In the genomic region with DNA sequence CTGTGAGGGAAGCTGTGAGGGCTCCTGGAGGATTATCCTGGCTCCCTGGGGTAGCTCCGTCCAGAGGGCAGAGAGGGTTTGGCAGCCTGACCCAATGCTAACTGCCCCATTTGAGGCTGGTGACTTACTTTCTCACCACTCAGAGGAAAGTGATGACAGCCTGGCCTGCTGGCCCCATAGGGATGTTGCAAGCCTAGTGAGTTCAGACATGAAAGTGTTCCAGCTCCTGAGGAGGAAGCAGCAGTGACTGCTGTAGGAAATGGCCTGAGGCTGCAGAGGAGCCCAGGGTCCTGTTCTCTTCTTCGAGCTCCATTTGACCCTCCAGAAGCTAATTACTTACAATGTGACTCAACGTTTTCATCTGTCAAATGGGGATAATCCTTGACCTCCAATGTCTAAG, we compare ENCODE assay signal across 14 mouse cellular contexts.
DNase-seq lines count a peak whose midpoint lies in the region; ATAC-seq lines count a peak whose summit lies in the region.
"Had no signal": no experiment of that assay in that cellular context is flagged by ENCODE, and none has a peak within 500 bp of the region (broad histone marks: within the 10 kb centered on the region; RNA-seq: fewer than 3 reads in every experiment).

No protein-coding gene starts in this region.

- H3K9me3 ChIP-seq in liver, embryonic 11.5 days (ENCODE audit: control insufficient read depth, low read length), result no peaks in the 10 kb centered on the region
- H3K9me3 ChIP-seq in liver, embryonic 16.5 days (replicated peaks; ENCODE audit: control insufficient read depth, low read length), result no peaks in the 10 kb centered on the region
- H3K9me3 ChIP-seq: heart, embryonic 12.5 days; midbrain, embryonic 12.5 days had no signal

- intact Hi-C loops in gastrocnemius, postnatal 36 days (cut with DNase I), result no loop called here

- peak; percentile 72 for DNase-seq in adrenal gland, adult 2 months
- no peak for DNase-seq in adrenal gland, adult 18-20 months (ENCODE audit: low spot score in 2 of 2)
- DNase-seq in liver, result peak; percentile 19
- no peak for DNase-seq in liver, embryonic 11.5 days (ENCODE audit: low spot score)
- peak; percentile 39 for DNase-seq in skeletal muscle tissue, adult 2 months (ENCODE audit: low read depth, low spot score)
- DNase-seq in gastrocnemius, postnatal 36 days, result no peak
- no peak for DNase-seq in embryo, embryonic 10 days (ENCODE audit: low spot score)
- DNase-seq: kidney, postnatal 4 days; left cerebral cortex, postnatal 4 days had no signal

- H3K36me3 ChIP-seq in liver, embryonic 11.5 days (ENCODE audit: control insufficient read depth, insufficient read depth, low read length), result no peaks in the 10 kb centered on the region; the same call in 1 of the 2 replicates
- 0 out of 2 replicates have a peak, but pooled peaks cover 2% of the 10 kb centered on the region for H3K36me3 ChIP-seq in liver, embryonic 16.5 days (ENCODE audit: control insufficient read depth, insufficient read depth)

- H3K27ac ChIP-seq in liver, embryonic 11.5 days (ENCODE audit: low read depth, low read length), result no peak overlapping the region
- peak overlapping the region; percentile 87 for H3K27ac ChIP-seq in liver, embryonic 16.5 days (ENCODE audit: low read length)
- H3K27ac ChIP-seq: midbrain, embryonic 12.5 days had no signal

- H3K9ac ChIP-seq in liver, embryonic 11.5 days (ENCODE audit: low read depth, low read length), result no peak overlapping the region
- H3K9ac ChIP-seq in liver, embryonic 16.5 days (ENCODE audit: low read depth, low read length), result no peak overlapping the region
- H3K9ac ChIP-seq: heart, embryonic 12.5 days; midbrain, embryonic 12.5 days had no signal

- no peaks in the 10 kb centered on the region for H3K27me3 ChIP-seq in liver, embryonic 11.5 days (replicated peaks; ENCODE audit: control insufficient read depth, insufficient read depth, low read length)
- H3K27me3 ChIP-seq in liver, embryonic 16.5 days (ENCODE audit: control insufficient read depth, insufficient read depth, low read depth, low read length), result no peaks in the 10 kb centered on the region
- H3K27me3 ChIP-seq: heart, embryonic 12.5 days; midbrain, embryonic 12.5 days had no signal

- WGBS in liver, embryonic 11.5 days, result 63% methylated on average over 3 of the region's 3 CpGs
- 58% methylated on average over 3 of the region's 3 CpGs for WGBS in liver, embryonic 16.5 days (ENCODE audit: insufficient replicate concordance)

- no peak overlapping the region for H3K4me2 ChIP-seq in liver, embryonic 11.5 days
- H3K4me2 ChIP-seq in liver, embryonic 16.5 days (ENCODE audit: low read depth, low read length), result no peak overlapping the region
- H3K4me2 ChIP-seq: heart, embryonic 12.5 days; midbrain, embryonic 12.5 days had no signal

- peaks cover 49% of the 10 kb centered on the region for H3K4me1 ChIP-seq in liver, embryonic 11.5 days (replicated peaks; ENCODE audit: control insufficient read depth, insufficient read depth, low read length)
- peaks cover 62% of the 10 kb centered on the region for H3K4me1 ChIP-seq in liver, embryonic 16.5 days (ENCODE audit: control insufficient read depth, low read depth, low read length)

- H3K4me3 ChIP-seq in liver, embryonic 11.5 days (ENCODE audit: low read depth, low read length), result no peak overlapping the region
- H3K4me3 ChIP-seq in liver, embryonic 16.5 days (ENCODE audit: low read depth, low read length), result no peak overlapping the region
- H3K4me3 ChIP-seq: heart, embryonic 12.5 days; midbrain, embryonic 12.5 days had no signal

- no peak for ATAC-seq in liver, embryonic 11.5 days (replicated peaks; ENCODE audit: low FRiP score)
- no peak for ATAC-seq in liver, embryonic 16.5 days (ENCODE audit: low read depth)
- ATAC-seq: forebrain, embryonic 14.5 days; hindbrain, embryonic 16.5 days had no signal

Comparison
In these comparisons a context has a peak if more than half of its experiments do, and no peak if none do; other contexts are left out.
1. DNase-seq: peak in adrenal gland, adult 2 months (single experiment), liver (single experiment) and skeletal muscle tissue, adult 2 months (single experiment); none in adrenal gland, adult 18-20 months (0 of 2), liver, embryonic 11.5 days (single experiment), gastrocnemius, postnatal 36 days (0 of 2) and embryo, embryonic 10 days (single experiment).